Mouse (Mus musculus) lung, embryonic 14.5 days (tissue): Measurements from ENCODE around the gene Klra6. TPM values are rescaled to one million over a fixed set of nuclear protein-coding genes. Genes with fewer than 3 reads are reported as not detected.
"Not testable (repeated sequence)": the region's sequence is repeated elsewhere in the genome, so short reads cannot be mapped to it uniquely, and the experiment has no call there.

Experiments used
- ATAC-seq: fragments of 200-750 bp; cut with Nextera tagmentation; 2 replicates; pipeline ENCODE4 v1.8.0; 2017; ENCODE audit warnings: mild to moderate bottlenecking, moderate TSS enrichment, moderate library complexity; ENCODE audit not compliant: insufficient read depth
- DNase-seq: peaks from one replicate; pipeline ENCODE4 v3.0.0-alpha.2; 2015
- H3K27ac ChIP-seq: fragments of 300-500 bp; sonication (generic); 2 replicates; pipeline ENCODE4 v1.5.1; 2014; ENCODE audit warnings: low read depth, mild to moderate bottlenecking, moderate library complexity
- H3K27me3 ChIP-seq: fragments of 300-500 bp; sonication (generic); 2 replicates; pipeline ENCODE4 v1.6.1; 2014; ENCODE audit warnings: low read length, control low read depth; ENCODE audit not compliant: insufficient read depth
- H3K36me3 ChIP-seq: fragments of 300-500 bp; sonication (generic); 2 replicates; pipeline ENCODE4 v1.6.1; 2014; ENCODE audit warnings: control low read depth; ENCODE audit not compliant: insufficient read depth
- H3K4me1 ChIP-seq: fragments of 300-500 bp; sonication (generic); 2 replicates; pipeline ENCODE4 v1.6.1; 2014; ENCODE audit warnings: antibody characterized with exemption, control low read depth; ENCODE audit not compliant: insufficient read depth
- H3K4me2 ChIP-seq: fragments of 300-500 bp; sonication (generic); 2 replicates; pipeline ENCODE4 v1.6.1; 2014; ENCODE audit warnings: mild to moderate bottlenecking
- H3K4me3 ChIP-seq: fragments of 300-500 bp; sonication (generic); 2 replicates; pipeline ENCODE4 v1.5.1; 2014; ENCODE audit warnings: low read depth, low read length
- H3K9ac ChIP-seq: fragments of 300-500 bp; sonication (generic); 2 replicates; pipeline ENCODE4 v1.6.1; 2014
- H3K9me3 ChIP-seq: fragments of 300-500 bp; sonication (generic); 2 replicates; pipeline ENCODE4 v1.6.1; 2016; ENCODE audit warnings: low read depth, low read length, control low read depth
- CTCF ChIP-seq: IDR thresholded peaks from 2 replicates; pipeline ENCODE4 v1.5.1; 2016; ENCODE audit warnings: antibody characterized with exemption, low read depth
- WGBS: fragments of 180-500 bp; shearing (Covaris S2); extraction: QIAGEN DNeasy Blood & Tissue Kit; methylation state at CpG from one replicate; pipeline ENCODE4 v1.1.7; 2014; 5-methylcytosine and 5-hydroxymethylcytosine counted together
- polyA plus RNA-seq: library from polyadenylated mRNA; unstranded; fragments of >200 nt; fragmentation: Nextera tagmentation; extraction: Ambion mirVana; gene quantifications from 2 replicates; pipeline ENCODE4 v1.2.1, GENCODE M21; 2014

The Klra6 gene
- not detected in 2 replicates for polyA plus RNA-seq

DNA sequence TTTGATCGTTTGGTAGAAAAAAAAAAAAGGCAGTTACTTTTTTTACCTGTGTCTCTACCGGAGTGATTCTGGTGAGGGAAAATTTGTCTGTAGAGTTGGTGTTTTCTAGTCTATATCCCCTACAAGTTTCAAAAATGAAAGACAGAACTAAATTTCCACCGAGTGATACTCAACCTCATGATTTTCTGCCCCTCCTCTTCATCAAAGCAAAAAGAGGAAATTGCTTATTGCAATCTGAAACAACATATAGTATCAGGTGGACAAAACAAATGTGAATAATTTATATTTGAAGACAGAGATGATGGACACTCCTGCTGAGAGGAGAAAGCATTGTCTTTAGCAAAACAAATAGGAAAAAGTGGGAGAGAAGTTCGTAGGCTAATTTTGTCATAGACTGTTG lies at the start of gene Klra6:
Gene Klra6 (minus strand): TSS at position 101 of the 400 bp plus-strand sequence.
- Histone ChIP-seq H3K36me3 (no peaks in the 10 kb centered on the region), H3K4me2 (no peak within 1 kb of the TSS), H3K27me3 (no peaks in the 10 kb centered on the region), H3K9me3 (no peaks in the 10 kb centered on the region), H3K4me1 (no peaks in the 10 kb centered on the region), H3K4me3 (no peak within 1 kb of the TSS), H3K27ac (no peak within 1 kb of the TSS), H3K9ac (no peak within 1 kb of the TSS)
- WGBS = 70% methylated on average over 4 of the region's 4 CpGs
- ATAC-seq (no peak), DNase-seq (no peak)
- TF ChIP-seq CTCF = no peak

DNA sequence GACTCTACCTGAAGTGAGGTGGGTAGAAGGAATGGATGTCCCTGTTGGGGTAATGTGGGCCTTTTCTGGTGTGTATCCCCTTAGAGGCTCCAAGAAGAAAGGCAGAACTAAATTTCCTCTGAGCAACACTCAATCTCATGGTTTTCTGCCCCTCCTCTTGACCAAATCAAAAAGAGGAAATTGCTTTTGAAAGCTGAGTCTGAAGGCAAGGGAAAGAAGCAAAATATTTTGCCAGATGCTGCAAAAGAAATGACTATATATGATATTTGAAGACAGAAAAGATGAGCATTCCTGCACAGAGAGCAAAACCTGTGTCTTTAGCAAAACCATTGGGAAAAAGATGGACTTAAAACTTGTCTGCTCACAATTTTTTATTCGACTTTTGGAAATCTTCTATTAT lies 40.4 kb upstream of the Klra6 start, which contains the start of gene Klra4:
Gene Klra4 (minus strand): TSS at position 101 of the 400 bp plus-strand sequence.
- not testable (repeated sequence) for H3K36me3 ChIP-seq, H3K4me2 ChIP-seq, H3K27ac ChIP-seq, H3K9me3 ChIP-seq, H3K9ac ChIP-seq, H3K4me1 ChIP-seq, H3K4me3 ChIP-seq, DNase-seq, ATAC-seq, H3K27me3 ChIP-seq
- WGBS = 57% methylated on average over 1 of the region's 1 CpGs

GRCm38 (mm10) chr6:130065196-130065595 lies 38.4 kb upstream of the Klra6 start:
- Histone ChIP-seq H3K4me2 (no peak overlapping the region), H3K4me3 (no peak overlapping the region), H3K27me3 (no peaks in the 10 kb centered on the region), H3K9ac (no peak overlapping the region), H3K9me3 (no peaks in the 10 kb centered on the region), H3K36me3 (no peaks in the 10 kb centered on the region), H3K27ac (no peak overlapping the region), H3K4me1 (no peaks in the 10 kb centered on the region)
- no peak for DNase-seq
- whole genome bisulfite sequencing = 70% methylated on average over 5 of the region's 5 CpGs
- no peak for TF ChIP-seq CTCF
- no peak for ATAC-seq

- not testable (repeated sequence) for H3K4me1 ChIP-seq, H3K4me2 ChIP-seq, H3K4me3 ChIP-seq, ATAC-seq, H3K9me3 ChIP-seq, H3K9ac ChIP-seq, H3K36me3 ChIP-seq, DNase-seq, H3K27ac ChIP-seq, H3K27me3 ChIP-seq
- 41% methylated on average over 4 of the region's 4 CpGs for WGBS
These were observed 8.4 kb upstream of the Klra6 start for GRCm38 (mm10) chr6:130035146-130035545.

- not testable (repeated sequence) for H3K4me2 ChIP-seq, ATAC-seq, H3K36me3 ChIP-seq, H3K27me3 ChIP-seq, H3K27ac ChIP-seq, H3K9me3 ChIP-seq, DNase-seq, H3K4me1 ChIP-seq, H3K9ac ChIP-seq, H3K4me3 ChIP-seq
These were observed 4.8 kb upstream of the Klra6 start for GRCm38 (mm10) chr6:130031493-130032089.

Other genes with a start within 250 kb of the Klra6 start
- not detected in 2 replicates for gene Gm156, start 242.7 kb downstream of the Klra6 start, polyA plus RNA-seq
- gene Gm17631, start 164.3 kb downstream of the Klra6 start, polyA plus RNA-seq = not detected in 2 replicates
- gene Klra17, start 150.3 kb downstream of the Klra6 start, polyA plus RNA-seq = not detected in 2 replicates
- gene Klra5, start 109.3 kb downstream of the Klra6 start, polyA plus RNA-seq = not detected in 2 replicates
- not detected in 2 replicates for gene Klra4, start 40.3 kb upstream of the Klra6 start, polyA plus RNA-seq
- not detected in 2 replicates for gene Klra8, start 102.9 kb upstream of the Klra6 start, polyA plus RNA-seq
- gene Klra9, start 166.2 kb upstream of the Klra6 start, polyA plus RNA-seq = not detected in 2 replicates
- gene Klra7, start 206.4 kb upstream of the Klra6 start, polyA plus RNA-seq = not detected in 2 replicates